19 mouse cellular contexts compared by ENCODE assay signal in genomic region chr9:106459946-106460345, GRCm38 (mm10). TPM values are rescaled to one million over a fixed set of nuclear protein-coding genes. Genes with fewer than 3 reads are reported as not detected.
DNase-seq lines count a peak whose midpoint lies in the region; ATAC-seq and TF ChIP-seq lines count a peak whose summit lies in the region.
"Had no signal": no experiment of that assay in that cellular context is flagged by ENCODE, and none has a peak within 500 bp of the region (broad histone marks: within the 10 kb centered on the region; RNA-seq: fewer than 3 reads in every experiment).

No protein-coding gene starts in this region.

- H3K27ac ChIP-seq in midbrain, embryonic 10.5 days (replicated peaks): no peak overlapping the region
- no peak overlapping the region for H3K27ac ChIP-seq in midbrain, postnatal 0 days (ENCODE audit: low read depth, low read length)
- H3K27ac ChIP-seq: embryonic facial prominence, embryonic 13.5 days; liver, embryonic 13.5 days had no signal

- H3K4me1 ChIP-seq in midbrain, embryonic 10.5 days: peaks cover 90% of the 10 kb centered on the region
- H3K4me1 ChIP-seq in midbrain, postnatal 0 days (ENCODE audit: insufficient read depth, low read length): peaks cover 29% of the 10 kb centered on the region

- DNase-seq in heart, adult 11 months: peak; percentile 90
- no peak for DNase-seq in heart, postnatal 14 days
- DNase-seq in midbrain, embryonic 10.5 days (ENCODE audit: low spot score): no peak
- DNase-seq in midbrain, postnatal 0 days (ENCODE audit: low spot score): no peak
- peak; percentile 80 for DNase-seq in cerebellum, adult 11-12 months
- peak; percentile 42 to 50 for DNase-seq in cerebellum, postnatal 14 days
- DNase-seq in frontal cortex, postnatal 25 days (ENCODE audit: low spot score in 2 of 2): no peak
- DNase-seq: adrenal gland, adult 2 months; gastrocnemius, postnatal 25 days; heart, postnatal 4 days; kidney, postnatal 25 days; liver, embryonic 13.5 days; retina, postnatal 1 day; thymus, adult 2 months had no signal

- peaks cover 91% of the 10 kb centered on the region for H3K36me3 ChIP-seq in midbrain, embryonic 10.5 days
- peaks cover 37% of the 10 kb centered on the region for H3K36me3 ChIP-seq in midbrain, postnatal 0 days (ENCODE audit: insufficient read depth, low read length)
- H3K36me3 ChIP-seq: G1E had no signal

- intact Hi-C loops in heart, postnatal 14 days (cut with DNase I): no loop called here

- no peak for TF ChIP-seq CTCF in midbrain, postnatal 0 days (IDR thresholded peaks at IDR 0.05)

- H3K9me3 ChIP-seq in midbrain, embryonic 10.5 days (replicated peaks): no peaks in the 10 kb centered on the region
- H3K9me3 ChIP-seq in midbrain, postnatal 0 days (ENCODE audit: low read length): no peaks in the 10 kb centered on the region
- H3K9me3 ChIP-seq: embryonic facial prominence, embryonic 13.5 days; heart, embryonic 12.5 days; liver, embryonic 13.5 days; megakaryocyte, embryonic 14.5 days had no signal

- 88% methylated on average over 15 of the region's 15 CpGs for WGBS in midbrain, embryonic 10.5 days
- WGBS in midbrain, postnatal 0 days: 78% methylated on average over 15 of the region's 15 CpGs

- H3K4me3 ChIP-seq in midbrain, embryonic 10.5 days: peak overlapping the region; percentile 5; the same call in 1 of the 2 replicates
- H3K4me3 ChIP-seq in midbrain, postnatal 0 days (ENCODE audit: low read depth, low read length): no peak overlapping the region
- H3K4me3 ChIP-seq: embryonic facial prominence, embryonic 13.5 days; heart, embryonic 12.5 days; liver, embryonic 13.5 days; megakaryocyte, embryonic 14.5 days had no signal

- H3K4me2 ChIP-seq in midbrain, postnatal 0 days (ENCODE audit: low read depth, low read length, poor library complexity, severe bottlenecking): no peak overlapping the region
- H3K4me2 ChIP-seq: embryonic facial prominence, embryonic 13.5 days; heart, embryonic 12.5 days; liver, embryonic 13.5 days had no signal

- H3K27me3 ChIP-seq in midbrain, embryonic 10.5 days (ENCODE audit: low read depth, poor library complexity, severe bottlenecking): peaks cover 30% of the 10 kb centered on the region
- H3K27me3 ChIP-seq in midbrain, postnatal 0 days (ENCODE audit: insufficient read depth, low read length): no peaks in the 10 kb centered on the region

- no peak overlapping the region for H3K9ac ChIP-seq in midbrain, postnatal 0 days (replicated peaks; ENCODE audit: low read length, poor library complexity, severe bottlenecking)
- H3K9ac ChIP-seq: heart, embryonic 12.5 days; liver, embryonic 13.5 days had no signal

- no peak for ATAC-seq in midbrain, postnatal 0 days (ENCODE audit: low FRiP score)

RNA-seq across cellular contexts. Expression of gene Gpr62, which starts 5.8 kb away (rescaled TPM):
- total RNA-seq in heart, postnatal 14 days (2021): under 1 TPM in 1 of 2 experiments, not detected in 1; 0.10 TPM
- 0.11 and 0.15 TPM in 2 replicates for polyA plus RNA-seq in midbrain, embryonic 10.5 days (2016; fragmentation: Nextera tagmentation; extraction: Ambion mirVana)
- 1.8 and 2.2 TPM in 2 replicates for total RNA-seq in midbrain, postnatal 0 days (2014; rRNA removed)
- 2.9 and 3.1 TPM in 2 replicates for polyA plus RNA-seq in midbrain, postnatal 0 days (2015; fragmentation: Nextera tagmentation; extraction: Ambion mirVana)
- total RNA-seq: common myeloid progenitor, adult 5-6 weeks; G1E had no signal
- polyA plus RNA-seq: G1E; liver, embryonic 13.5 days had no signal

RNA-seq across cellular contexts. Expression of gene Pcbp4, which starts 6.9 kb away (rescaled TPM):
- 10 to 100 TPM; 62.4 to 68.8 TPM for total RNA-seq in heart, postnatal 14 days (2021)
- polyA plus RNA-seq in midbrain, embryonic 10.5 days (2016; fragmentation: Nextera tagmentation; extraction: Ambion mirVana): 385 and 386 TPM in 2 replicates
- total RNA-seq in midbrain, postnatal 0 days (2014; rRNA removed): 543 and 647 TPM in 2 replicates
- 242 and 248 TPM in 2 replicates for polyA plus RNA-seq in midbrain, postnatal 0 days (2015; fragmentation: Nextera tagmentation; extraction: Ambion mirVana)

RNA-seq across cellular contexts. Expression of gene Abhd14a, which starts 12.5 kb away (rescaled TPM):
- 10 to 100 TPM; 21.9 to 22.0 TPM for total RNA-seq in heart, postnatal 14 days (2021)
- 37.7 TPM in 2 replicates for polyA plus RNA-seq in midbrain, embryonic 10.5 days (2016; fragmentation: Nextera tagmentation; extraction: Ambion mirVana)
- 69.8 and 73.8 TPM in 2 replicates for total RNA-seq in midbrain, postnatal 0 days (2014; rRNA removed)
- polyA plus RNA-seq in midbrain, postnatal 0 days (2015; fragmentation: Nextera tagmentation; extraction: Ambion mirVana): 72.3 and 74.5 TPM in 2 replicates

RNA-seq across cellular contexts. Expression of gene Abhd14b, which starts 12.7 kb away (rescaled TPM):
- 1 to 10 TPM; 6.8 to 8.9 TPM for total RNA-seq in heart, postnatal 14 days (2021)
- 5.2 TPM in 2 replicates for polyA plus RNA-seq in midbrain, embryonic 10.5 days (2016; fragmentation: Nextera tagmentation; extraction: Ambion mirVana)
- total RNA-seq in midbrain, postnatal 0 days (2014; rRNA removed): 16.2 and 18.4 TPM in 2 replicates
- 12.6 and 13.8 TPM in 2 replicates for polyA plus RNA-seq in midbrain, postnatal 0 days (2015; fragmentation: Nextera tagmentation; extraction: Ambion mirVana)

RNA-seq across cellular contexts. Expression of gene Rrp9, which starts 15.8 kb away (rescaled TPM):
- 10 to 100 TPM; 19.3 to 20.3 TPM for total RNA-seq in heart, postnatal 14 days (2021)
- 69.9 and 74.9 TPM in 2 replicates for polyA plus RNA-seq in midbrain, embryonic 10.5 days (2016; fragmentation: Nextera tagmentation; extraction: Ambion mirVana)
- total RNA-seq in midbrain, postnatal 0 days (2014; rRNA removed): 32.9 and 34.1 TPM in 2 replicates
- 33.7 and 38.3 TPM in 2 replicates for polyA plus RNA-seq in midbrain, postnatal 0 days (2015; fragmentation: Nextera tagmentation; extraction: Ambion mirVana)

Comparison
In these comparisons a context has a peak if more than half of its experiments do, and no peak if none do; other contexts are left out.
1. DNase-seq: peak in heart, adult 11 months (single experiment), cerebellum, adult 11-12 months (single experiment) and cerebellum, postnatal 14 days (2 of 2); none in heart, postnatal 14 days (0 of 2), midbrain, embryonic 10.5 days (single experiment), midbrain, postnatal 0 days (single experiment) and frontal cortex, postnatal 25 days (0 of 2).